Mouse (Mus musculus) ES-Bruce4 (cell line): ENCODE measurements at regions not wholly inside any gene's neighbourhood (a gene's known extent, or its start where the extent isn't known, plus 50 kb on each side); places are given as distances from the start of the nearest gene placed in this dataset.

Experiments
- CTCF ChIP-seq: IDR thresholded peaks from one replicate; pipeline ENCODE4 v1.8.1; 2011; ENCODE audit warnings: low read depth, low read length
- EP300 ChIP-seq: IDR thresholded peaks from 2 replicates; pipeline ENCODE4 v1.6.1; 2011; ENCODE audit warnings: low read depth, low read length; ENCODE audit not compliant: insufficient read depth
- POLR2A ChIP-seq: IDR thresholded peaks from one replicate; pipeline ENCODE4 v1.8.1; 2011; ENCODE audit warnings: low read length; ENCODE audit not compliant: insufficient read depth

- TF ChIP-seq CTCF (no peak), EP300 (no peak), POLR2A (no peak)
Observed at GRCm38 (mm10) chr9:41216248-41216647, 54.8 kb upstream of the Ubash3b start.
